Mouse (Mus musculus): Measurements from ENCODE around the gene Kcnb1.

The Kcnb1 gene

DNA sequence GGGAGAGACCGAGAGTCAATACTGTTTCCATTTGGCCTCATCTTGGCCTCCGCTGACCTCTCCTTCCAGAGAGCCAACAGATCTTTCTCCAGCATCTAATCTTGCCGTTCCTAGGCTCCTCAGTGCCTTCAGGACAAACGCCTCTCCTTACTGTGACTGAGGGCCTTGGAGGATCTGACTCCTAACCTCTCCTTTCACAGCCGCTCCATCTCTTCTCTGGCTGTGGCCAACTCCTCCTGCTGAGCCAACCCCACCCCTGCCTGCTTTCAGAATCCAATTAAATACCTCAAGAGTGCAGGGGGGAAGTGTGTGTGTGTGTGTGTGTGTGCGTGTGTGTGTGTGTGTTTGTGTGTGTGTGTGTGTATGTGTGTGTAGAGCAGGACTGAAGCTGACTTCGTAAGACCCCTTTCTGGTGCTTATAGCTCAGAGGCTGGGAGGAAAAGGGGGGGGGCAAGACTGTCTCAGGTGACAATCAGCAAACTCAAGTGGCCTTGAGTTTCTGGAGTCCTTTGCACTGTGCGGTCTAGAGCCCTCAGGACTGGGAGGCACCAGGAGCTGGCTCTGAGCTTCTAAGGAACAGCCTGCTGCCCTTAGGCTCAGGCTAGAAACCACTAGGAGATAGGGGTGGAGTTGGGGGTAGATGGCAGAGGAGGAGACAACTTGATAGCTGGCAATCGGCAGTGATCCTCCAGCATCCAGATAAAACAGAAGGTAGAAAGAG lies 59.7 kb downstream of the Kcnb1 start:
- in situ Hi-C loops (cut with MboI, MseI): no loop called here

GRCm38 (mm10) chr2:167129608-167129955 lies 60.4 kb downstream of the Kcnb1 start:
- in situ Hi-C loops (cut with MboI, MseI): no loop called here

DNA sequence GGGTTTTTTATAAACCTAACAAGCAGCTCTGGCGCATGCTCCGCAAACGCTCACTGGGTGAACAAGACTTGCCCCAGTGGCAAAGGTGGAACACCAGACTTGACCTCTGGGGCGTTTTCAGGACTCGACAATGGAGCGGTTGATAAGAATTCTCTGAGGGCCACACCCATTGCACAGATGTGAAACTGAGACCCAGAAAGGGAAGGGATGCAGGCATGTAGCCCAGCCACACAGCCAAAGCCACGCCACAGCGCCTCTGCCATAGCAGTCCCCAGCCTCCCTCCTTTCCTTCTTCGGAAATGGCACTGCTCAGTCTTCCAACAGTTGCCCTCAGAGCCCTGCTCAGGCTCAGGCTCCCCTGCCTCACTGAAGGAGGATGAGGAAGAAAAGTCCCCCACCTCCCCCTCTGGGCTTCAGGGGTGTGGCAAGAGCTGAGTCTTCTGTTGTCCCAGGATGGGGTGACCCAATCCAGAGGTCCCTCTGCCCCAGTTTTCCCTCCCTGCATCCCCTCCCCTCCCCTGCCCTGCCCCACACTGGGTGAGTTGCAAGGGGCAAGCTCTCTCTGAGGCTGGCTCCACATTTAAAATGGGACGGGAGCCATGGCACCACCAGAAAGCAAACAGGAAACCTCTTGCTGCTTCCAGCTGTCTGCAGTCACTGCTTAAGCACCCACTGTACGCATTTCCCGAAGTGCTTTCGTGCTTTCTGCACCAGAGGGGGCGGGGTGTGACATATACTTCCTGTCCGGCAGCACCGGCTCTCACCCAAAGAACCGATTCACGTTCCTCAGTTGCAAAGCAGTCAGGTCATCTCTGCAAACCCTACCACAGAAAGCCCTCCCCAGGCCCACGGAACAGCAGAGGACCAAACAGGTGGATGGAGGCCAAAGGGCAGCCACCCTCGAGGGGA lies 61.0 kb downstream of the Kcnb1 start:
- in situ Hi-C loops (cut with MboI, MseI): no loop called here

- in situ Hi-C loops (cut with MboI, MseI): no loop called here
Measured at GRCm38 (mm10) chr2:167127404-167127803, 62.6 kb downstream of the Kcnb1 start.

- in situ Hi-C loops (cut with MboI, MseI): no loop called here
Measured at GRCm38 (mm10) chr2:167125781-167126180, 64.2 kb downstream of the Kcnb1 start.

GRCm38 (mm10) chr2:167123936-167124335 lies 66.0 kb downstream of the Kcnb1 start:
- in situ Hi-C loops (cut with MboI, MseI): no loop called here

DNA sequence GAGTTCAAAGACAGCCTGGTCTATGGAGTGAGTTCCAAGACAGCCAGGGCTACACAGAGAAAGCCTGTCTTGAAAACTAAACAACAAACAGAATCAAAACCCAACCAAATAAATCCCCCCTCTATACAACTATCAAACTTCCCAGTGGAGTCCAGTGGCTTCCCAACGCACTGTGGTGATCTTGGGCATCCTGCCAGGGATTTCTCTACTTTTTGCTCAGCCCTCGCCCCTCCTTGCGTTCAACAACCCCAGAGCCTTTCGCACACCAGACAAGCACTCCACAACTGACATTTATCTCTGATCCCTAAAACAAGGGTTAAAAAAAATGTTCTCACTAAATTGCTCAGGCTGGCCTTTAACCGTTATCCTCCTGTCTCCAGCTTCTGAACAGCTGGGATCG lies 67.2 kb downstream of the Kcnb1 start:
- in situ Hi-C loops (cut with MboI, MseI): no loop called here

- in situ Hi-C loops (cut with MboI, MseI): no loop called here
Measured at GRCm38 (mm10) chr2:167121996-167122395, 68.0 kb downstream of the Kcnb1 start.

DNA sequence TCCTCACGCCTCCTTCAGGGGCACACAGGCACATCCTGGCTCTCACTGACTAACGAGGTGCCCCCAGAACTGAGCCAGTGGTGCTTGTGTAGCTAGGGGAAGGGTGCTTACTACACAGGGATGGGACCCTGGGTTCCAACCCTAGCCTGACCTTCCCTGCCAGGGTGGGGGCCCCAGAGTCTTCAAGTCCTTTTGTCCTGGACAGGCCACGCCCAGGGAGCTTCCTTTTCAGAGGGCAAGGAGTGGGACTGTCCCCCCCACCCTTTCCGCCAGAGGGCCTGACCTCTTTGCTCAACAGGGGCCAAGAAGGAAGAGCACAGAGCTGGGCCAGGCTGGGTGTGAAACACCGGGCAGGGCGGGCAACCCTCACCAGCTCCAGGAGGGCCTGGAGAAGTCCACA lies 68.7 kb downstream of the Kcnb1 start:
- in situ Hi-C loops (cut with MboI, MseI): no loop called here

DNA sequence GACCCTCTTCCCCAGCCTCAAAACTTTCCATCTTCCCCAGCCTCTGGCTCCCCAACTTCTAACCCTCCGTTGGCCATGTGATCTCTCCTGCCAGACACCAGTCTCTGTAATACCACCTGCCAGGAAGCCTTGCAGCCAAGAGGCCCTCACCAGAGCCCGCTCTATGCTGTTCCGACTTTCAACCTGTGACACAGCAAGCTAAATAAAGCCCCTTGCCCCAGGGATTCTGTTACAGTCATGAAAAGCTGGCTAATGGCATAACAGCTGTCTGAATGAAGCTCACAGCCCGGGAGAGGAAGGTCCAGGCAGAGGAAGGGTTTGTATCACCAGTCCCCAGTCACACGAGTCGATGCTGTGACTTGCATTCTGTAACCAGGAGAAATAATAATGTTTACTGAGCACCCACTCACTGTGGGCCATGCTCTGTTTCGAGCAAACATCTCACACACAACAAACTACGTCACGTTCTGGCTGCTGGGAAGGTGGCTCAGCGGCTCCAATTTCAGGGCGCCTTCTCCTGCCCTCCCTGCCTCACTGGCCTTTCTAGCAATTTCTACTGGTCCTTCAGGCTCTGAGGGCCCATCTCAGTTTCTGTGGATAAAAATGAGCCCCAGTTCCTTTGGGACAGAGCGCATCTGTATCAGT lies 69.6 kb downstream of the Kcnb1 start:
- in situ Hi-C loops (cut with MboI, MseI): no loop called here

DNA sequence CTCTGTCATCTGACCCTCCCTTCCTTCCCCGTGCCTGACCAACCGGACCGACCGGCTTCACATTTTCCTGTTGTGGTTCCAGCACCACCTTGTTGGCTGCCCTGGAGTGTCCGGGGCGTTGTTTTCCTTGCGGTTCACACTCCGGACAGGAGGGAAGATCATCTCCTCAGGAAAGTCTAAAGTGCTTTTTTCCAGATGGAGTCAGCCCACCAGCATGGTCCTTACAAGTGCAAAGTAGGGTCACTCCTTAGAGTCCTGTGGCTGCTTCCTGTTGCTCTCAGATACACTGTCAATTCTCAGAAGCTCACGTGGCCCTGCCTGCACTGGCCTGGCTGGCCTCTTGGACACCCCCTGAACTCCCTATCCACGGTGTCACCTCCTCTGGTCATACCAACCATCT lies 71.9 kb downstream of the Kcnb1 start:
- in situ Hi-C loops (cut with MboI, MseI): loop anchor here in 1 of 2 experiments (10.0 kb wide), 1 partner anchor 287 kb away; no protein-coding TSS in a partner anchor

- in situ Hi-C loops (cut with MboI, MseI): loop anchor here (5.0 to 10.0 kb wide), 3 partner anchors 40 to 292 kb away; no protein-coding TSS in a partner anchor
Measured at GRCm38 (mm10) chr2:167112737-167113136, 77.2 kb downstream of the Kcnb1 start.

GRCm38 (mm10) chr2:167112259-167112658 lies 77.7 kb downstream of the Kcnb1 start:
- in situ Hi-C loops (cut with MboI, MseI): loop anchor here (5.0 to 10.0 kb wide), 3 partner anchors 40 to 293 kb away; no protein-coding TSS in a partner anchor

GRCm38 (mm10) chr2:167109506-167109905 lies 80.4 kb downstream of the Kcnb1 start:
- in situ Hi-C loops (cut with MboI, MseI): no loop called here

DNA sequence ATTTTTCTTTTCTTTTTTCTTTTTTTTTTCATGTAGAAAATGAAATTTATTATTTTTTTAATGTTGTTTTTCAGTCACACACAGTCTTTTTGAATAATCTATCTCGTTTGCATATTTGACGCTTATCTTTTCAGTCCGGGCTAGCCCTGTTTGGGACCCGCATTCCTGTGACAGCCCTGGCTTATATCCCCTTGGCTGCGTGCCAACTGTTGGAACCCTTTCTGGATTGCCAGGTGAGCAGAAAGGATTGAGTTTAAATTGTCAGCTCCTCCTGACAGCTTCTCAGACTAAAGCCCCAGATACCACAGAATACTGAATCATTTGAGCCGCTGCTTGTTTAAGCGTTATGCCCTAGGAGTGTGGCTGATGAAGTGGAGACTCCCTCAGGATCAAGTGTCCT lies 86.4 kb downstream of the Kcnb1 start:
- in situ Hi-C loops (cut with MboI, MseI): no loop called here

- in situ Hi-C loops (cut with MboI, MseI): no loop called here
Measured at GRCm38 (mm10) chr2:167101743-167102441, 88.1 kb downstream of the Kcnb1 start.

DNA sequence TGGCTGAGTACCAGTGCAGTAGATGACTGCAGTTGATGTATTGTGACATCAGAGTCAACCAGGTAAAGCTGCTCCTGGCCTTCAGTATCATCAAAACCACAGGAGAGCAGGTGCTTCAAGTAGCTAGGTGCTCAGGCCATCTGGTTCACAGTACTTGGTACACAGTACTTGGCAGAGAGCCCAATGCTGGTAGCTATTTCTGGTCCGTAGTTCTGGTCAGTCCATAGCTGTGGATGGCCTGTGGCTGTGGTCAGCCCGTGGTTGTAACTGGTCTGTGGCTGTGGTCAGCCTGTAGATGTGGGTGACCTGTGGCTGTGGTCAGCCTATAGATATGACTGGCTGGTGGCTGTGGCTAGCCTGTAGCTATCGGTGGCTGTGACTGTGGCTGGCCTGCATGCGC lies 95.3 kb downstream of the Kcnb1 start:
- in situ Hi-C loops (cut with MboI, MseI): loop anchor here in 1 of 2 experiments (10.0 kb wide), 2 partner anchors 630 to 1680 kb away; no protein-coding TSS in a partner anchor

GRCm38 (mm10) chr2:167093171-167093900 lies 96.6 kb downstream of the Kcnb1 start:
- in situ Hi-C loops (cut with MboI, MseI): loop anchor here in 1 of 2 experiments (10.0 kb wide), 2 partner anchors 631 to 1679 kb away; no protein-coding TSS in a partner anchor

GRCm38 (mm10) chr2:167090271-167090670 lies 99.7 kb downstream of the Kcnb1 start:
- in situ Hi-C loops (cut with MboI, MseI): loop anchor here in 1 of 2 experiments (10.0 kb wide), 2 partner anchors 635 to 1675 kb away; no protein-coding TSS in a partner anchor

GRCm38 (mm10) chr2:167086836-167087235 lies 103.1 kb downstream of the Kcnb1 start:
- in situ Hi-C loops (cut with MboI, MseI): no loop called here
